Mouse (Mus musculus): ENCODE results near the gene C130074G19Rik. TPM values are rescaled to one million over a fixed set of nuclear protein-coding genes. Genes with fewer than 3 reads are reported as not detected.
A peak's percentile ranks its signal among the peaks of the same experiment; 100 is the strongest.

The C130074G19Rik gene
- polyA plus RNA-seq, 1 experiment from 2014 or later: 2.4 TPM

DNA sequence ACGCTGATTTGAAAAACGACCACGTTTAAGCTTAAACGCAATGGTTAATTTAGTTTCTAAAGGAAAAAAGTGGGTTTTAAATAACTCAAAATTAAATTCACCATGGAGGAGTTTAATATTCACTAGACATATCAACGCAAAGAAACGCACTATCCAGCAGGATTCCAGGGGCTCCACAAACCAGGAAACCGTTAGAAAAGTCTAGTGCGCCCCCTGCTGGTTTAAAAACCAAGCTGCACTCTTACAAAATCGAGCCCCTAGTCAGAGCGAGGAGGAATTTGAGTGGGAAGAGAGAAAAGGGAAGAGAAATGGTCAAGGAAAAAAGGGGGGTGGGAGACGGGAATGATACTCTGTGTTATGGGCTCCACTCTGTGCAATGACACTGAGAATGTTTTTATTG is 57.9 kb downstream of the C130074G19Rik start:
- no peak for ATAC-seq (replicated peaks; ENCODE audit: low FRiP score, low TSS enrichment, low read depth)
- peaks cover 20% of the 10 kb centered on the region for H3K36me3 ChIP-seq (ENCODE audit: control insufficient read depth, insufficient read depth, low read length)
- H3K4me2 ChIP-seq (ENCODE audit: low read length): peak overlapping the region; percentile 3; the same call in 1 of the 2 replicates
- no peak overlapping the region for H3K27ac ChIP-seq (ENCODE audit: low read depth)
- no peak overlapping the region for H3K4me3 ChIP-seq (ENCODE audit: low read depth, low read length)
- no peaks in the 10 kb centered on the region for H3K27me3 ChIP-seq (replicated peaks; ENCODE audit: control insufficient read depth, insufficient read depth, low read length)
- H3K4me1 ChIP-seq (replicated peaks; ENCODE audit: control insufficient read depth, insufficient read depth, low read length): no peaks in the 10 kb centered on the region
- peak; percentile 72 for DNase-seq (ENCODE audit: low spot score)
- H3K9me3 ChIP-seq (ENCODE audit: control insufficient read depth, low read length): no peaks in the 10 kb centered on the region
- 23% methylated on average over 11 of the region's 11 CpGs for WGBS
- H3K9ac ChIP-seq (ENCODE audit: low read length): no peak overlapping the region

DNA sequence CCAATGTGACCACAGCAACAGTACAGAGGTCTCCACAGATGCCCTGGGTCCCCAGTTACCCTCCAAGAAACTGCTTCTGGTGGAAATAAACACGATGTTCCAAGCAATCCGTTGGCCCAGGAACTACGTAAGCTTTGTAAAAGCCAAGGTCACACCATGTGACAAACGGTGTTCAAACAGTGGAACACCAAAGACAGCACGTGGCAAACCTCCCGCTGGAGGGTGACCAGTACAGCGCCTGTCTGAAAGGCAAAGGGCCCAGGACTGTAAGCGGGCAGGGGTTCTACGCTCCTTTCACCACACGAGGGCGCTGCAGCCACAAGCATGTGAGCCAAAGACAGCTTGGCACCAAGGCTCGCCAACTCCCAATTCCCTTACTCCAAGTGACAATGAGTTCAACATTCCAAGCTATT is 58.6 kb downstream of the C130074G19Rik start:
- H3K27ac ChIP-seq (ENCODE audit: low read depth): no peak overlapping the region
- ATAC-seq (replicated peaks; ENCODE audit: low FRiP score, low TSS enrichment, low read depth): peak; percentile 80
- peak; percentile 97 for DNase-seq (ENCODE audit: low spot score)
- H3K4me3 ChIP-seq (ENCODE audit: low read depth, low read length): no peak overlapping the region
- H3K27me3 ChIP-seq (replicated peaks; ENCODE audit: control insufficient read depth, insufficient read depth, low read length): no peaks in the 10 kb centered on the region
- peak overlapping the region; percentile 3; the same call in 1 of the 2 replicates for H3K4me2 ChIP-seq (ENCODE audit: low read length)
- no peak overlapping the region for H3K9ac ChIP-seq (ENCODE audit: low read length)
- no peaks in the 10 kb centered on the region for H3K9me3 ChIP-seq (ENCODE audit: control insufficient read depth, low read length)
- H3K36me3 ChIP-seq (ENCODE audit: control insufficient read depth, insufficient read depth, low read length): peaks cover 23% of the 10 kb centered on the region
- 10% methylated on average over 12 of the region's 12 CpGs for WGBS
- no peaks in the 10 kb centered on the region for H3K4me1 ChIP-seq (replicated peaks; ENCODE audit: control insufficient read depth, insufficient read depth, low read length)

DNA sequence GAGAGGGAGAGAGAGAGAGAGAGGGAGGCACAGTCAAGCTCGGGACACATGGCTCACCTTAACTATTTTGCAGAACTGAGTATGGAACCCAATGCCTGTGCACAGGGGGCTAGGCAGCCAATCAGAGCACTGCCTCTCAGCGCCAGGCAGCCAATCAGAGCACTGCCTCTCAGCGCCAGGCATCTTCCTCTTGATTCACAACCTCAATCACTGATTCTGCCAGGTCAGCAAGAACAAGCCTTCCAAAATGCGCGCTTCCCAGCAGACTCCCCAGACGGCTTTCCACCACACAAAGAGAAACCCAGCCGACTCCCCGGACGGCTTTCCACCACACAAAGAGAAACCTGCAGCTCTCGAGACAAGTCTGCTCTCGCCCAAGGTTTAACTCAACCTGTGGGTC is 60.3 kb downstream of the C130074G19Rik start:
- ATAC-seq (replicated peaks; ENCODE audit: low FRiP score, low TSS enrichment, low read depth) (no peak), DNase-seq (ENCODE audit: low spot score) (no peak)
- H3K9ac ChIP-seq (ENCODE audit: low read length): no peak overlapping the region
- H3K4me3 ChIP-seq (ENCODE audit: low read depth, low read length): no peak overlapping the region
- H3K4me1 ChIP-seq (replicated peaks; ENCODE audit: control insufficient read depth, insufficient read depth, low read length): no peaks in the 10 kb centered on the region
- H3K36me3 ChIP-seq (ENCODE audit: control insufficient read depth, insufficient read depth, low read length): peaks cover 28% of the 10 kb centered on the region
- H3K27me3 ChIP-seq (replicated peaks; ENCODE audit: control insufficient read depth, insufficient read depth, low read length): no peaks in the 10 kb centered on the region
- peak overlapping the region; percentile 30 for H3K4me2 ChIP-seq (ENCODE audit: low read length)
- WGBS: 19% methylated on average over 11 of the region's 11 CpGs
- H3K27ac ChIP-seq (ENCODE audit: low read depth): no peak overlapping the region; the same call in 1 of the 2 replicates
- no peaks in the 10 kb centered on the region for H3K9me3 ChIP-seq (ENCODE audit: control insufficient read depth, low read length)

MicroRNA genes within 50 kb of the gene (microRNA counts, 519-probe panel; counts per million panel counts)
- 3,996 counts per million, percentile 60 among the panel's probes with 10 or more counts for microRNA mmu-miR-1981

Small RNAs within 50 kb of the gene (microRNA-seq; reads per million reads assigned to microRNA genes)
- gene Mir1981: 122 reads per million, percentile 61 among the genes with 10 or more reads in this experiment

Other genes starting within 250 kb of the C130074G19Rik start
- 49.3 and 53.4 TPM in 2 replicates for gene Hlx, start 150.6 kb downstream of the C130074G19Rik start, polyA plus RNA-seq (2014; fragmentation: Nextera tagmentation; extraction: Ambion mirVana)
- gene Marc1, start 71.9 kb downstream of the C130074G19Rik start, polyA plus RNA-seq (2014; fragmentation: Nextera tagmentation; extraction: Ambion mirVana): 0.19 and 0.22 TPM in 2 replicates
- 262 and 279 TPM in 2 replicates for gene Marc2, start 36.8 kb downstream of the C130074G19Rik start, polyA plus RNA-seq (2014; fragmentation: Nextera tagmentation; extraction: Ambion mirVana)
- 2.6 and 3.3 TPM in 2 replicates for gene Mark1, start 116.4 kb upstream of the C130074G19Rik start, polyA plus RNA-seq (2014; fragmentation: Nextera tagmentation; extraction: Ambion mirVana)